Mouse (Mus musculus): ENCODE measurements at regions not wholly inside any gene's neighbourhood (a gene's known extent, or its start where the extent isn't known, plus 50 kb on each side); places are given as distances from the start of the nearest gene placed in this dataset.

DNA sequence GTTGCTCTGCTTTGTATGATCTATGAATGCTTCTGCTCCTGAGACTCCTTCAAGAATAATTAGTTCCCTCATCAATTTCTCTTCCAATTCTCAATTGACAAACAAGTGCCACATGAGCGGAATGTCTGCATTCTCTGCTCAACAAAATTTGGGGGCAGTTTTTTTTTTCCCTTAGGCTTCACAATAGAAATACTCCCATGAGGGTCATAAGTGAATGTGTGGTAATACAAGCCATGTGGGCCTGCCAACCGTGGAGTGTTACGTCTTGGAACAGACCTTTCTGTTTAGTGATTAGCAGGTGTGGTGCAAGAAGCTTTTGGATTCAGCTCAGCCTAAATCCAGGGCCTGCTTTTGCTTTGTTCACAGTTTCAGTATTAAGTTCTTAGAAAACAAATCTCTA lies 2232.6 kb downstream of the 9330182O14Rik start:
- no peak for TF ChIP-seq CTCF (IDR thresholded peaks at IDR 0.05; ENCODE audit: low read depth)
- no peak for TF ChIP-seq EP300 (IDR thresholded peaks at IDR 0.05; ENCODE audit: low read depth)

All from liver, postnatal 0 days (tissue).